Mouse (Mus musculus) intestine, embryonic 14.5 days (tissue): Measurements from ENCODE around the gene Olfr1387. TPM values are rescaled to one million over a fixed set of nuclear protein-coding genes. Genes with fewer than 3 reads are reported as not detected.
"Not testable (repeated sequence)": the region's sequence is repeated elsewhere in the genome, so short reads cannot be mapped to it uniquely, and the experiment has no call there.

Experiments
- ATAC-seq: fragments of 200-750 bp; cut with Nextera tagmentation; replicated peaks from 2 replicates; pipeline ENCODE4 v1.8.0; 2017; ENCODE audit warnings: low read depth, moderate number of reproducible peaks, moderate TSS enrichment, moderate library complexity; ENCODE audit not compliant: low FRiP score, low TSS enrichment
- DNase-seq: peaks from one replicate; pipeline ENCODE4 v3.0.0-alpha.2; 2018; ENCODE audit warnings: low spot score
- H3K27ac ChIP-seq: fragments of 300-500 bp; sonication (generic); 2 replicates; pipeline ENCODE4 v1.5.1; 2014; ENCODE audit warnings: low read depth, mild to moderate bottlenecking, control low read depth
- H3K27me3 ChIP-seq: fragments of 300-500 bp; sonication (generic); replicated peaks from 2 replicates; pipeline ENCODE4 v1.6.1; 2014; ENCODE audit warnings: low read length, control low read depth; ENCODE audit not compliant: control insufficient read depth, insufficient read depth
- H3K36me3 ChIP-seq: fragments of 300-500 bp; sonication (generic); 2 replicates; pipeline ENCODE4 v1.6.1; 2014; ENCODE audit warnings: low read length, control low read depth; ENCODE audit not compliant: control insufficient read depth, insufficient read depth
- H3K4me1 ChIP-seq: fragments of 300-500 bp; sonication (generic); replicated peaks from 2 replicates; pipeline ENCODE4 v1.6.1; 2014; ENCODE audit warnings: low read length, control low read depth, mixed read lengths; ENCODE audit not compliant: control insufficient read depth, insufficient read depth
- H3K4me2 ChIP-seq: fragments of 300-500 bp; sonication (generic); 2 replicates; pipeline ENCODE4 v1.6.1; 2014; ENCODE audit warnings: low read length
- H3K4me3 ChIP-seq: fragments of 300-500 bp; sonication (generic); 2 replicates; pipeline ENCODE4 v1.5.1; 2014; ENCODE audit warnings: low read depth, low read length, control low read depth, mixed read lengths
- H3K9ac ChIP-seq: fragments of 300-500 bp; sonication (generic); 2 replicates; pipeline ENCODE4 v1.6.1; 2014; ENCODE audit warnings: mild to moderate bottlenecking, low read length
- H3K9me3 ChIP-seq: fragments of 300-500 bp; sonication (generic); 2 replicates; pipeline ENCODE4 v1.6.1; 2016; ENCODE audit warnings: low read length, control low read depth; ENCODE audit not compliant: control insufficient read depth
- WGBS: fragments of 180-500 bp; shearing (Covaris S2); extraction: QIAGEN DNeasy Blood & Tissue Kit; methylation state at CpG from one replicate; pipeline ENCODE4 v1.1.7; 2014; 5-methylcytosine and 5-hydroxymethylcytosine counted together
- polyA plus RNA-seq: library from polyadenylated mRNA; unstranded; fragments of >200 nt; fragmentation: Nextera tagmentation; extraction: Ambion mirVana; gene quantifications from 2 replicates; pipeline ENCODE4 v1.2.1, GENCODE M21; 2014

The Olfr1387 gene
- polyA plus RNA-seq, result not detected in 2 replicates

DNA sequence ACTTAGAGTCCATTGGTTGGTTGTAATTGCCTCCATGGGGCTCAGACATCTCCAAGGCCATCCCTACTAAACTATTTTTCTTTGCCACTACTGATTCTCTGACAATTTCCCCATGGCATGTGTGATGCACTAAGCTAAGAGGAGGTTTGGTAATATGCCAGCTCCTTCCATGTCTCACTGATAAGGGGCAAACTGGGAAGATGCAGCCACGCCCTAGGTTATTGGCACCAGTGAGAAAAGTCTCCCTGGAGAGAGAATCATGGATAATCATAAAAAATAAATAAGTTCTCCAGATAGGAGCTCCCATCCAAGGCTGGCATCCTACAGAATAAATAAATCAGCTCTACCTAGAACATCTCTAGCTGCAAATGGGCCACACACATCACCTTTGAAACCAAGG lies at the start of gene Olfr1387:
TSS of gene Olfr1387 (plus strand) at position 301 of the 400 bp plus-strand sequence.
- no peak within 1 kb of the TSS for H3K4me3 ChIP-seq
- no peaks in the 10 kb centered on the region for H3K36me3 ChIP-seq
- no peak for ATAC-seq
- no peak within 1 kb of the TSS for H3K27ac ChIP-seq
- H3K9ac ChIP-seq, result no peak within 1 kb of the TSS
- H3K4me2 ChIP-seq, result no peak within 1 kb of the TSS
- DNase-seq, result no peak
- no peaks in the 10 kb centered on the region for H3K4me1 ChIP-seq
- no peaks in the 10 kb centered on the region for H3K9me3 ChIP-seq
- WGBS, result 75% methylated on average over 1 of the region's 1 CpGs
- no peaks in the 10 kb centered on the region for H3K27me3 ChIP-seq

DNA sequence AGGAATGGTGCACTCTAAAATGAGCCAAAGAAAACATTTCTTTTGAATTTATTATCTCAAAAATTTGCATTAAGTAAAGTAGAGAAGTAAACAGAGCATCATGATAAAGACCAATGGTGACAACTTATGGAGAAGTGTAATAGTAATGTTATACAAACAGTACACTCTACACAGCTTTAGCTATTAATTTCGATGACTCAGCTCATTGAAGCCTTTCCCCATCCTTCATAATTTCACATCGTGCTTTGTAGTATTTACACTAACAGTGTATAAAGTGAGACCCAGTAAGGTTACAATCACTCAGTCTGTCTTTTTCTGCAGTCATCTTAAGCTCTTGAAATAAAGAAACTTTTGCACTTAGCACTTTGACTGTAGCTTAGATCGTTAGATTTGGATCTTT lies 48.4 kb upstream of the Olfr1387 start:
- WGBS, result 76% methylated on average over 3 of the region's 3 CpGs
- no peak overlapping the region for H3K4me3 ChIP-seq
- DNase-seq, result no peak
- no peaks in the 10 kb centered on the region for H3K27me3 ChIP-seq
- H3K27ac ChIP-seq, result no peak overlapping the region
- ATAC-seq, result no peak
- H3K4me1 ChIP-seq, result no peaks in the 10 kb centered on the region
- H3K36me3 ChIP-seq, result no peaks in the 10 kb centered on the region
- H3K9ac ChIP-seq, result no peak overlapping the region
- no peaks in the 10 kb centered on the region for H3K9me3 ChIP-seq
- H3K4me2 ChIP-seq, result no peak overlapping the region

DNA sequence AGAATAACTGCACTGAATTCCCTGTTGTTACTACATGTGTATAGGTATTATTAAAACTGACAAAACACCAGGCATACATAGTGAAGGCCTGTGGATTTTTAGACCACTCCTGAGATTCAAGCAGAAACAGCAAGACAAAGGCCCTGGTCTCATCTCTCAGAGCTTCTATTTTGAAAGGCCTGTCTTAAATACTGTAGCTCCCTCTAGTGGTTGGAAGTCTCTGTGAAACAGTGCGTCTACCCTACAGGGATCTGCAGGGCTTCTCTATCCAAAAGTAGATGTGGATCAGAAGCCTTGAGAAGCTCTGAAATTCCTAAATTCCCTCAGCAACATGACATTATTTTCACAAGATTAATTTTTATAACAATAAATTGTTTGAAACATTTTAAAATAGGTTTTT lies 44.6 kb upstream of the Olfr1387 start:
- ATAC-seq, result no peak
- DNase-seq, result no peak
- no peak overlapping the region for H3K4me2 ChIP-seq

DNA sequence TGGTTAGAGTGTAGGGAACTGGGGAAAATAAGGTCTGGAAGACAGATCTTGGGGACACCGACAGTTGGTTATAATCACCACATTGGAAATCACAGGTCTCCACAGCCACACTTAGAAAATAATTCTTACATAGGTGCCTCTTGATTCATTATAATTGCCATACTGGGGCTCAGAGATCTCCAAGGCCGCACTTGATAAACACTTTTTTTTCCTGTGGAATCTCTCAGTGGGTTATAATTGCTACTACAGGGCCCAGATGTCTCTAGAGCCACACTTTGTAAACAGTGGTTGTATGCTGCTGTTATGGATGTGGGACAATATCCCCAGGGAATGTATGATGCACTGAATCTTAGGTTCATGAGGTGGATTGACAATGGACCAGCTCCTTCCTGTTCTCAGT lies 32.4 kb upstream of the Olfr1387 start, which contains the start of gene Olfr1389:
TSS of gene Olfr1389 (plus strand) at position 301 of the 400 bp plus-strand sequence.
- H3K9me3 ChIP-seq, result no peaks in the 10 kb centered on the region
- H3K27ac ChIP-seq, result no peak within 1 kb of the TSS
- DNase-seq (no peak), ATAC-seq (no peak)
- H3K9ac ChIP-seq, result no peak within 1 kb of the TSS
- no peaks in the 10 kb centered on the region for H3K27me3 ChIP-seq
- no peaks in the 10 kb centered on the region for H3K36me3 ChIP-seq
- H3K4me1 ChIP-seq, result no peaks in the 10 kb centered on the region
- no peak within 1 kb of the TSS for H3K4me2 ChIP-seq
- 88% methylated on average over 2 of the region's 2 CpGs for WGBS
- H3K4me3 ChIP-seq, result no peak within 1 kb of the TSS

More for the DNA sequence above, 44.6 kb upstream of the Olfr1387 start:
- WGBS, result 30% methylated on average over 1 of the region's 1 CpGs
- Histone ChIP-seq H3K27me3 (no peaks in the 10 kb centered on the region), H3K27ac (no peak overlapping the region), H3K36me3 (no peaks in the 10 kb centered on the region), H3K4me1 (no peaks in the 10 kb centered on the region), H3K9me3 (no peaks in the 10 kb centered on the region), H3K9ac (no peak overlapping the region), H3K4me3 (no peak overlapping the region)

DNA sequence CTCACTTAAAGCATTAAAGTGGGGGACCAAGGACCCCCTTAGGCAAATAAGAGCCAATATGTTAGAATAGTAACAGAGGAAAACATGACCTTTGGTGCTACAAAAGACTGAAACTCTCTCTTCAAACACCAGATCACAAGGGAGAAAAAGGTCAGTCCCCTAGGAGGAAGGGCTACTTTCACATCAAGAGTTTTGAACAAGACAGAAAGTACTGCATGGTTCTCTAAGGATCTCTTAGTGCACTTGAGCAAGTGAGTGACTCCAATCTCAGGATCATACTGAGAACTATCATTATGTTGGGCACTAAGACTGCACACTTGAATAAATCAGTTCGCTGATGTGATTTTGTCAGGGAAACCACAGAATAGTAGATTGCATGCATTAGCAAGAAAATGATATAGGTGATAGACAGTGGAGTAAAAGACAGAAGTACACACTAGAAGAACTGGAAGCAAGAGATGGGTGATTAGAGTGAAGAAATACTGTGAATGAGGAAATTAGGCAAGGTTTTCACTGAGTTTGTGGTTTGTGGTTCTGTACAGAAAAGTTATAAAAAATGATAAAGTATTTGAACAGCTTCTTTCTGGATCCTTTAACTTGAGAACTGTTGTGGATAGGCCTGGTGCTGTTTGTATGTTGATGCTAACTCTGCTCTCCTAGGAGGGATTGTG lies 29.8 kb upstream of the Olfr1387 start:
- WGBS, result 91% methylated on average over 1 of the region's 1 CpGs
- DNase-seq, result no peak

DNA sequence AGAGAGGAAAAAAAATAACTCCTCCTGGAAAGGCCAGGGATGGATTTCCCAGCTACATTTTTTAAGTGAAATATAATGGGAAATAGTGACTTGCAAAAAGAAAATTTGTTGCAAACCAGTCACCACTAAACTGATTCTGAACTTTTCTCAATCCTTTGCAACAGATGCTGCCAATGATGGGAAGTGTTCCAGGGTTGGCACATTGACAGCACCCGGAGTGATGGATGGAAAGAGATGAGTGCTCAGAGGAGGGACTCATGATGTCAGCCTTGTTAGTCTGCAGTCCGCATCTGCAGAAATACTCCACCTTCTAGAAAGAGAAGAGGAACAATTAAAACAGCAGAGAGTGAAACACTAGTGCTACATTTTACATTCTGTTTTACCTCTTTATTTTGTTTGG lies 25.5 kb upstream of the Olfr1387 start:
- no peak for ATAC-seq
- WGBS, result 88% methylated on average over 2 of the region's 2 CpGs
- Histone ChIP-seq H3K4me2 (no peak overlapping the region), H3K9me3 (no peaks in the 10 kb centered on the region), H3K27me3 (no peaks in the 10 kb centered on the region), H3K36me3 (no peaks in the 10 kb centered on the region), H3K9ac (no peak overlapping the region), H3K27ac (no peak overlapping the region), H3K4me1 (no peaks in the 10 kb centered on the region), H3K4me3 (no peak overlapping the region)
- DNase-seq, result no peak

More for the DNA sequence above, 29.8 kb upstream of the Olfr1387 start:
- H3K36me3 ChIP-seq, result no peaks in the 10 kb centered on the region
- H3K9ac ChIP-seq, result no peak overlapping the region
- no peak overlapping the region for H3K4me3 ChIP-seq
- no peaks in the 10 kb centered on the region for H3K4me1 ChIP-seq
- no peaks in the 10 kb centered on the region for H3K27me3 ChIP-seq
- H3K9me3 ChIP-seq, result no peaks in the 10 kb centered on the region
- H3K4me2 ChIP-seq, result no peak overlapping the region
- ATAC-seq, result no peak
- no peak overlapping the region for H3K27ac ChIP-seq

DNA sequence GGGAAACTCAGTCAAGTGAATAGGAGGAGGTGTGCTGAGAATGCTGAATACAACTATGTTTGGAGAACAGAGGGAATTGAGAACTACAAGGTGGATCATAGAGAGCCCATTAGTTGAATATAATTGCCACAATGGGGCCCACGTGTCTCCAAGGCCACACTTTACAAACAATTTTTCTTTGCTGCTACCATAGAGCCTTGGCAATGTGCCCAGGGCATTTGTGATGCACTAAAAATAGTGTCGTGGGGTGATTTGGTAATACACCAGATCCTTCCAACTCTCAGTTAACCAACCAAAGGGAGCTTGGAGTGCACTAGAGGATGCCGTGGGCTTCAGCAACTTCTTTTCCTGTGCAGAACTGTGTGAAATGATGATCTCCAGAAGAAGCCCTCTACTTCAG lies 18.7 kb upstream of the Olfr1387 start, which contains the start of gene Olfr1388:
TSS of gene Olfr1388 (plus strand) at position 214 of the 400 bp plus-strand sequence.
- Histone ChIP-seq H3K27me3 (no peaks in the 10 kb centered on the region), H3K4me2 (no peak within 1 kb of the TSS), H3K27ac (no peak within 1 kb of the TSS), H3K4me1 (no peaks in the 10 kb centered on the region), H3K9me3 (no peaks in the 10 kb centered on the region), H3K9ac (no peak within 1 kb of the TSS), H3K4me3 (no peak within 1 kb of the TSS), H3K36me3 (no peaks in the 10 kb centered on the region)
- 67% methylated on average over 3 of the region's 3 CpGs for WGBS
- DNase-seq, result no peak
- ATAC-seq, result no peak

DNA sequence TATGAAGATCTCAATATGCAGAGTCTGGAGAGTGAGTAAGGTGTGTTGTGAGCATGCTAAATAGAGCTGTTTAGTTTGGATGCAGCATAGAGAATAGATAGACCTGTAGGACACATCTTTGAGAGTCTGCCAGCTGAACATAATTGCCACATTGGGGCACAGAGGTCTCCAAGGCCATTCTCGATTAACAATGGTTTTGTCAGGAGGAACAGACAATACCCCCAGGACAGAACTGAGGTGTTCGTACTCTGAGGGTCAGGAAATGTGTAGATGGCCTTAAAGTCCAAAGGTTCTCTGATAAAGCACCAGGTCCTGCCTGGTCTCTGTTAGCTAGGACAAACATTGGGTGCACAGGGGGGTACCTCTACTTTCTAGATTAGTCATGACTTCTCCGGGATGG lies 9.6 kb downstream of the Olfr1387 start, which contains the start of gene Olfr1386:
TSS of gene Olfr1386 (plus strand) at position 301 of the 400 bp plus-strand sequence.
- 71% methylated on average over 2 of the region's 3 CpGs for WGBS
- H3K9me3 ChIP-seq, H3K4me3 ChIP-seq, H3K4me2 ChIP-seq, H3K27me3 ChIP-seq, H3K36me3 ChIP-seq, ATAC-seq, H3K9ac ChIP-seq, H3K4me1 ChIP-seq, H3K27ac ChIP-seq, DNase-seq: not testable (repeated sequence)

DNA sequence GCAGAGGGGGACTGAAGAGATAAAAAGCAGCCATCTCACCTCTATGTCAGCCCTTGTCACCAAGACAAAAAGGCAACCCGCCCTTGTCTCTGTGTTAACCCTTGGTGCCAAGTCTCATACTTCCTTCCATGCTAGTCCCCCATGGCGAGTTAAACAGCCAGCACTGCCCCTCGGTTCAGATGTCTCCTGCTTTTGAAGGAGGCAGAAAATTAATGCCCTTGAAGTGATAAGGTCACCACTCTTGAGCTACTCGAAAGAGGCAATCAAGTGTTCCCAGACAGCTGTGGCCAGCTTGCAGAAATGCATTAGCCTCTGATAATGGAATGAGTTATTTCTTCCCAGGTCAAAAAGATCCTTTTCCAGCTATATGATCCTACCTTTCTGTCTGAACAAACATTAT lies 30.8 kb downstream of the Olfr1387 start:
- H3K27me3 ChIP-seq, result no peaks in the 10 kb centered on the region
- no peak overlapping the region for H3K4me2 ChIP-seq
- no peak overlapping the region for H3K4me3 ChIP-seq
- DNase-seq (no peak), ATAC-seq (no peak)
- 41% methylated on average over 4 of the region's 4 CpGs for WGBS
- H3K4me1 ChIP-seq, result no peaks in the 10 kb centered on the region
- H3K36me3 ChIP-seq, result no peaks in the 10 kb centered on the region
- H3K9me3 ChIP-seq, result no peaks in the 10 kb centered on the region
- no peak overlapping the region for H3K27ac ChIP-seq
- no peak overlapping the region for H3K9ac ChIP-seq
